Mouse (Mus musculus): ENCODE data around the gene Nav1. TPM values are rescaled to one million over a fixed set of nuclear protein-coding genes. Genes with fewer than 3 reads are reported as not detected.
A peak's percentile ranks its signal among the peaks of the same experiment; 100 is the strongest.

Gene Nav1
- total and polyA plus RNA-seq, 2 experiments from 2014 or later: 39.9 to 90.0 TPM

DNA sequence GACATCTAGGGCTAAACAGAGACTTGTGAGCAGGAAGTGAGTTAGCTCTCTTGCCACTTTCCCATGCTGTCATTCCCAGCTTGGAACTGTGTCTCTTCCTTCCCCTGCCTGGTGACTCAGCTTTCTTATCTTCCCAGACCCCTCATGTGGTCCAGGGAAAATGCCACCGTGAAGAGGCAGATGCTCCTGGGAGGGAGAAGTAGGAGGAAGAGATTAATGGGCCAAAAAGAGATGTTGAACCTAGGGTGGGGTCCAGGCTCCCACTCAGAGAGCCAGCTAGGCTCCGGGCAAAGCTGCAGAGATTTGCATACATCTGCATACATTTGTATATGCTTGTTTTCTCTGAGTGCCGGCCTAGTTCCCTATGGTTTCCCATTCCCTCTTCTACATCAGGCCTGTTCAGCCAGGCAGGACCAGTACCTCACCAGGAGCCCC, 30.5 kb upstream of the Nav1 start:
- no peak overlapping the region for H3K4me3 ChIP-seq (ENCODE audit: low read length)
- no peak for TF ChIP-seq CTCF (IDR thresholded peaks at IDR 0.05; ENCODE audit: low read depth)
- DNase-seq (ENCODE audit: low spot score) (no peak), ATAC-seq (no peak)
- H3K27ac ChIP-seq: no peak overlapping the region
- H3K9me3 ChIP-seq (ENCODE audit: low read length): no peaks in the 10 kb centered on the region
- no peaks in the 10 kb centered on the region for H3K27me3 ChIP-seq (ENCODE audit: insufficient read depth, low read length)
- no peaks in the 10 kb centered on the region for H3K36me3 ChIP-seq (ENCODE audit: insufficient read depth, low read length)
- 11% methylated on average over 3 of the region's 3 CpGs for WGBS
- H3K4me1 ChIP-seq (ENCODE audit: insufficient read depth, low read length): 0 out of 2 replicates have a peak, but pooled peaks cover 4% of the 10 kb centered on the region
- H3K4me2 ChIP-seq (ENCODE audit: low read depth, low read length): no peak overlapping the region
- no peak overlapping the region for H3K9ac ChIP-seq (replicated peaks; ENCODE audit: low read length)

DNA sequence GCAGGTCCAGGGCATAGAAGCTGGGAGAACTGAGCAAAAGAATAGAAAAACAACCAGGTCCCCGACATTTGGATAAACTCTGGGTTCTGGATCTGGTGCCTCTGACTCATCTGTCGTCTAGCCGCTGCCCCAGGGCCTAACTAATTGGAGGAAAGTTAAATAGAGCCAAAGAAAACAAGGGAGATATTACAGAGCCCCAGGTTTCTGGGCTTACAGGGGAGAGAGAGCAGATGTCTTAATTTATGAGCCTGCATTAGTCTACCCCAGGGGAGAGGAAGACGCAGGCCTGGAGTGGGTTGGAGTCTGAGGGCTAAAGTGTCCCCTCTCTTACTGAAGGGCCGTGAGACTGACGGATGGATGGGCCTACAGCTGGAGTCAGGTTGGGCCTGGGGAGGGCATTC, 29.0 kb upstream of the Nav1 start:
- TF ChIP-seq CTCF (IDR thresholded peaks at IDR 0.05; ENCODE audit: low read depth): no peak
- Histone ChIP-seq H3K9ac (replicated peaks; ENCODE audit: low read length) (0 out of 2 replicates have a peak overlapping the region, but pooled peaks have one; percentile 19), H3K27me3 (ENCODE audit: insufficient read depth, low read length) (no peaks in the 10 kb centered on the region), H3K27ac (no peak overlapping the region), H3K36me3 (ENCODE audit: insufficient read depth, low read length) (no peaks in the 10 kb centered on the region), H3K4me1 (ENCODE audit: insufficient read depth, low read length) (0 out of 2 replicates have a peak, but pooled peaks cover 4% of the 10 kb centered on the region), H3K4me2 (ENCODE audit: low read depth, low read length) (no peak overlapping the region), H3K4me3 (ENCODE audit: low read length) (no peak overlapping the region), H3K9me3 (ENCODE audit: low read length) (no peaks in the 10 kb centered on the region)
- WGBS: 28% methylated on average over 6 of the region's 6 CpGs
- ATAC-seq (no peak), DNase-seq (ENCODE audit: low spot score) (no peak)

GRCm38 (mm10) chr1:135635323-135636064, 28.4 kb upstream of the Nav1 start:
- 0 out of 2 replicates have a peak, but pooled peaks cover 4% of the 10 kb centered on the region for H3K4me1 ChIP-seq (ENCODE audit: insufficient read depth, low read length)
- H3K4me2 ChIP-seq (ENCODE audit: low read depth, low read length): no peak overlapping the region
- H3K9ac ChIP-seq (replicated peaks; ENCODE audit: low read length): no peak overlapping the region
- TF ChIP-seq CTCF (IDR thresholded peaks at IDR 0.05; ENCODE audit: low read depth): no peak
- no peaks in the 10 kb centered on the region for H3K27me3 ChIP-seq (ENCODE audit: insufficient read depth, low read length)
- no peaks in the 10 kb centered on the region for H3K36me3 ChIP-seq (ENCODE audit: insufficient read depth, low read length)
- DNase-seq (ENCODE audit: low spot score) (no peak), ATAC-seq (no peak)
- no peak overlapping the region for H3K27ac ChIP-seq
- H3K9me3 ChIP-seq (ENCODE audit: low read length): no peaks in the 10 kb centered on the region
- 66% methylated on average over 11 of the region's 11 CpGs for WGBS
- H3K4me3 ChIP-seq (ENCODE audit: low read length): no peak overlapping the region

- Histone ChIP-seq H3K27me3 (ENCODE audit: insufficient read depth, low read length) (no peaks in the 10 kb centered on the region), H3K4me3 (ENCODE audit: low read length) (no peak overlapping the region), H3K27ac (no peak overlapping the region), H3K9ac (replicated peaks; ENCODE audit: low read length) (no peak overlapping the region), H3K36me3 (ENCODE audit: insufficient read depth, low read length) (no peaks in the 10 kb centered on the region), H3K4me2 (ENCODE audit: low read depth, low read length) (no peak overlapping the region), H3K9me3 (ENCODE audit: low read length) (no peaks in the 10 kb centered on the region), H3K4me1 (ENCODE audit: insufficient read depth, low read length) (0 out of 2 replicates have a peak, but pooled peaks cover 4% of the 10 kb centered on the region)
- 39% methylated on average over 6 of the region's 6 CpGs for WGBS
- no peak for DNase-seq (ENCODE audit: low spot score)
- ATAC-seq: no peak
- TF ChIP-seq CTCF (IDR thresholded peaks at IDR 0.05; ENCODE audit: low read depth): no peak
Observed at GRCm38 (mm10) chr1:135634791-135635190, 27.7 kb upstream of the Nav1 start.

GRCm38 (mm10) chr1:135633884-135634283, 26.8 kb upstream of the Nav1 start:
- Histone ChIP-seq H3K36me3 (ENCODE audit: insufficient read depth, low read length) (no peaks in the 10 kb centered on the region), H3K27ac (no peak overlapping the region), H3K9ac (replicated peaks; ENCODE audit: low read length) (no peak overlapping the region), H3K4me1 (ENCODE audit: insufficient read depth, low read length) (0 out of 2 replicates have a peak, but pooled peaks cover 4% of the 10 kb centered on the region), H3K27me3 (ENCODE audit: insufficient read depth, low read length) (no peaks in the 10 kb centered on the region), H3K4me3 (ENCODE audit: low read length) (no peak overlapping the region), H3K9me3 (ENCODE audit: low read length) (no peaks in the 10 kb centered on the region), H3K4me2 (ENCODE audit: low read depth, low read length) (no peak overlapping the region)
- 85% methylated on average over 2 of the region's 2 CpGs for WGBS
- ATAC-seq (no peak), DNase-seq (ENCODE audit: low spot score) (no peak)
- no peak for TF ChIP-seq CTCF (IDR thresholded peaks at IDR 0.05; ENCODE audit: low read depth)

DNA sequence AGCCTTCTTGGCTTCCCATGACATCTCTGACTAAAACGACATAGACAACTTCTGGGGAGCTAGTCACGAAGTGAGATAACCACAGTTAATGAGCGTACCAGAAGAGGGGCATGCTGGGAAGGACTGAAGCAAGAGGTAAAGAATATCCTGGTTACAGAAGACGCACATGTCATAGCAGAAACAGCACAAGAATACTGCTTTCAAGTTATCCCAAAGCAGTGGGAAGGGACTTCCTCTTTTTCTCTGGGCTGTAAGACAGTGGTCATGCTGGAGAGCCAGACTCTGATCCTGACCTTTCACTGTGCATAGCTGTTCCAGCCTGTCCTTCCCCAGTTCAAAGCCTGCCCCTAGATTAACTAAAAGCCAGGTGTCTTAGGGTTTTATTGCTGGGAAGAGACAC, 26.4 kb upstream of the Nav1 start:
- WGBS: 88% methylated on average over 4 of the region's 4 CpGs
- H3K4me3 ChIP-seq (ENCODE audit: low read length): no peak overlapping the region
- no peak for DNase-seq (ENCODE audit: low spot score)
- no peak overlapping the region for H3K9ac ChIP-seq (replicated peaks; ENCODE audit: low read length)
- H3K27ac ChIP-seq: no peak overlapping the region
- TF ChIP-seq CTCF (IDR thresholded peaks at IDR 0.05; ENCODE audit: low read depth): no peak
- H3K4me2 ChIP-seq (ENCODE audit: low read depth, low read length): no peak overlapping the region
- no peak for ATAC-seq
- H3K9me3 ChIP-seq (ENCODE audit: low read length): no peaks in the 10 kb centered on the region
- H3K4me1 ChIP-seq (ENCODE audit: insufficient read depth, low read length): 0 out of 2 replicates have a peak, but pooled peaks cover 4% of the 10 kb centered on the region
- no peaks in the 10 kb centered on the region for H3K27me3 ChIP-seq (ENCODE audit: insufficient read depth, low read length)
- no peaks in the 10 kb centered on the region for H3K36me3 ChIP-seq (ENCODE audit: insufficient read depth, low read length)

DNA sequence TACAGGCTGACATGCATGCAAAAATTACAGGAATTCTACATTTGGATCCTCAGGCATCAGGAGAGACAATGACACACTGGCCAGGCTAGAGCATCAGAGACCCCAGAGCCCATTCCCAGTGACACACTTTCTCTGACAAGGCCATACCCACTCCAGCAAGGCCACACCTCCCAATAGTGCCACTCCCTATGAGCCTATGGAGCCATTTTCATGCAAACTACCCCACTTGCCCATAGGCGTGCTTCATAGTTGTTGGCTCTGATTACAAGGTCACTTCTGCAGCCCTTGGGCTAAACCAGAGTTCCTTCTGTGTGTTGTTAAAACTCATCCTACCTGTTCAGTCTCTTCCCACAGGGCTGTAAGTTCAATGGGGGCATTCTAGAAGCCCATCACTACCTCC, 25.1 kb upstream of the Nav1 start:
- no peak for TF ChIP-seq CTCF (IDR thresholded peaks at IDR 0.05; ENCODE audit: low read depth)
- H3K4me3 ChIP-seq (ENCODE audit: low read length): no peak overlapping the region
- no peaks in the 10 kb centered on the region for H3K9me3 ChIP-seq (ENCODE audit: low read length)
- ATAC-seq (no peak), DNase-seq (ENCODE audit: low spot score) (no peak)
- H3K9ac ChIP-seq (replicated peaks; ENCODE audit: low read length): no peak overlapping the region
- H3K27me3 ChIP-seq (ENCODE audit: insufficient read depth, low read length): no peaks in the 10 kb centered on the region
- no peak overlapping the region for H3K27ac ChIP-seq
- 53% methylated on average over 1 of the region's 1 CpGs for WGBS
- H3K4me2 ChIP-seq (ENCODE audit: low read depth, low read length): no peak overlapping the region
- H3K36me3 ChIP-seq (ENCODE audit: insufficient read depth, low read length): no peaks in the 10 kb centered on the region
- H3K4me1 ChIP-seq (ENCODE audit: insufficient read depth, low read length): 0 out of 2 replicates have a peak, but pooled peaks cover 7% of the 10 kb centered on the region
